Mouse (Mus musculus) thymus, postnatal 25 days (tissue): ENCODE measurements around the gene Mms19.

Experiments
- DNase-seq: peaks from one replicate; pipeline ENCODE4 v3.0.0; 2022

The Mms19 gene

GRCm38 (mm10) chr19:41898860-41899259 is 82.1 kb downstream of the Mms19 start:
- DNase-seq: peak; percentile 28

GRCm38 (mm10) chr19:41896319-41896711 is 84.6 kb downstream of the Mms19 start:
- no peak for DNase-seq

DNA sequence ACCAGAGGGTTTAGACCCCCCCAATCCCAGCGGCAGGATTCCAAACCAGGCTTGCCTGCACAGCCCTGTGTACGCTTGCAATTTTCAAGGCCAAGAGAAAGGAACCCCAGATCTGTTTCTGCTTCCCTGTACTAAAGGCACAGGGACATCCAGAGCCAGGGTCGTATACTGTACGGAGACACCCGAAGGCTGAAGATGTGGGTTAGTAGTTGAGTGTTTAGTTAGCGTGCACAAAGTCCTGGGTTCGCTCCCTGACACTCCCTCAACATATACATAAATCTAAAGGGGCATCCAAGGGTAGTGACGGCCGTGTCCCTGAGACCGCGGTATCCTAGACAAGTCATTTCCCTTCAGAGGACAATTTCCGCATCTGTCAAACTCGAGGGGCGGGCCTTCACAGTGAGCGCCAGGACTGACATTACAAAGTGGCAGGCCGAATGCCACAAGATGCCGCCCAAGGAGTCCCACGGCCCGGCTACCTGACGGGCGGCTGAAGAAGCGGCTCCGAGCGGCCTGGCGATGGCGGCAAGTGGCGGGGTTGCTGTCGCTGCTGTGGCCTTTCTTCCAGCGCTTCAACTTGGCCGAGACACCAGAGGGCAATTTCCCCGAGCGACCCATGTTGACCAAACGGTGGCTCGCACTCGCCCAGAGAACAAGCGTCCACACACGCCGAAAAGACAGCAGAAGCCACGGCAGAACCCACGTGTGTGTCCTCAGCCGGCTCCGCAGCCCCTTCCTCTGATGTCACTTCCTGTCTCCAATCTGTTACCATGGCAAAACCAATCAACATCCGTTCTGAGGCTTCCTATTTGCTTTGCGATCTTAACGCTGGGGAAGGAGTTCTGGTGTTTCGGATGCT is 85.3 kb downstream of the Mms19 start, which contains the start of gene Rrp12:
Rrp12 (minus strand) TSS at position 714 of the 859 bp plus-strand sequence.
- peak; percentile 73 for DNase-seq

GRCm38 (mm10) chr19:41894959-41895358 is 86.0 kb downstream of the Mms19 start:
- DNase-seq: no peak
